Mouse (Mus musculus) megakaryocyte, embryonic 14.5 days (primary cell): ENCODE measurements around the gene Lat2.

Source experiments
- FLI1 ChIP-seq: IDR thresholded peaks from 2 replicates; pipeline ENCODE4 v1.6.1; 2012; ENCODE audit warnings: low read length, inconsistent platforms, mixed read lengths
- GATA1 ChIP-seq: IDR thresholded peaks from 3 replicates; pipeline ENCODE4 v1.6.1; 2012; ENCODE audit warnings: mixed read lengths, low read length, inconsistent platforms, borderline replicate concordance

DNA sequence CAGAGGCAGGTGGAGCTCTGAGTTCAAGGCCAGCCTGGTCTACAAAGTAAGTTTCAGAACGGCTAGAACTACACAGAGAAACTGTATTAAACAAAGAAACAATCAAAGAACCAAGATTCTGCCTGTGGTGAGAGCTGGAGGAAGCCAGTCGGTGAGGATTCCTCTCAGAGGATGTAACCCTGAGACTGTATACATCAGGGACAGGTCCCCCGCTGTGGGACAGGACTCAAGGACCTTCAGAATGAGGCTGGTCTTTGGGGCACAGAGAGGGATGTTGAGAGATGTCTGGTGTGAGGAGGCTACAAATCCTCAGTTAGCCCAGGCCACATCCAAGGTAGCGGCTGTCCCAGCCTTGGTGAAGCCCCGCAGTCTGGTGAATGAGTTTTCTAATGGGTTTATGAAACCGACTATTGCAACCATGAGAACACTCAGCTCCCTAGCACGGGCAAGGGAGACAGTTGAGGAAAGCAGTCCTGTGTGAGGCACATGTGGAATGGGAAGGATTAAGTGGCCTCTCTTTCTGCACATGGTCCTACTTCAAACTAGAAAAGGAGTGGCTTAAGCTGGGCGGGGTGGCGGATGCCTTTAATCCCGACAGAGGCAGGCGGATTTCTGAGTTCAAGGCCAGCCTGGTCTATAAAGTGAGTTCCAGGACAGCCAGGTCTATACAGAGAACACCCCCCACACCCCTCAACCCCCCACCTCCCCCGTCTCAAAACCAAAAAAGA is 4.7 kb downstream of the Lat2 start:
- no peak for TF ChIP-seq GATA1
- TF ChIP-seq FLI1 = no peak
